Mouse (Mus musculus) thymus, adult 18-20 months (tissue): ENCODE data around the gene Atg101.
"Not testable (repeated sequence)": the region's sequence is repeated elsewhere in the genome, so short reads cannot be mapped to it uniquely, and the experiment has no call there.

Experiments
- DNase-seq, 2 experiments: peaks; one replicate each; pipeline ENCODE4 v3.0.0; 2022; ENCODE audit warnings: mixed read lengths in 2 of 2

The Atg101 gene

DNA sequence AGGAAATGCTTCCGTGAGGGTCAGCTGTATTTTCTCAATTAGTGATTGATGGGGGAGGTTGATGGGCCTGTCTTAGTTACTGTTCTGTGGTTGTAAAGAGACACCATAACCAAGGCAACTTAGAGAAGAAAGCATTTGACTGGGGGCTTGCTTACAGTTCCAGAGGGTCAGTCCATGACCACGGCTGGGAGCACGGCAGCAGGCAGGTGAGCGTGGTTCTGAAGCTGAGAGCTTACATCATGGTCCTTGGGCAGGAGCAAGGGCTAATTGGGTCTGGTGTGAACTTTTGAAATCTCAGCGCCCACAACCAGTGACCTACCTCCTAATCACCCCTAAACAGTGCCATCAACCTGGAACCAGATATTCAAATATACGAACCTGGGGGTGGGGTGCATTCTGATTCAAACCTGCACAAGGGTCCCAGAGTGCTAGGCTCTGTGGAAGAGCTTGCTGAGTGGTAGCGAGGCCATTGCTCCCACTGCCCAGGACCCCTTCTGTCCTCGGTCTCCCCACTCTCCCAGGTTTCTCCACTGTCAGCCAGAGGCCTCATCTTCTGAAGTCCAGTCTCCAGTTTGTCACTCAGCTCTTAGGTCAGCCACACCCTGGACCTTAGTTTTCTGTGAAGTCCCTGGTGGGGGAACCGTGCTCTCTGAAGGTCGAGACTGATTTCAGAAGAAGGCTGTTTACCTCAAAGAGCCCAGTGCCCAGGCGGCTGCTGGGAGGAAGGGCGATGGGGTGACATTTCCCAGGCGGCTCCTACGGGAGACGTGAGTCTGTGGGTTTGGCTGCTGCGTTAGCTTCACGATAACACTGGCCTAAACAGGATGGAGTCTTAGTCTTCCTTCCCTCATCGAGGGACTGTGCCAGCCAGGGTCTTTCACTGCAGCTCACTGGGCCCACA is 33.1 kb downstream of the Atg101 start:
- DNase-seq = no peak

DNA sequence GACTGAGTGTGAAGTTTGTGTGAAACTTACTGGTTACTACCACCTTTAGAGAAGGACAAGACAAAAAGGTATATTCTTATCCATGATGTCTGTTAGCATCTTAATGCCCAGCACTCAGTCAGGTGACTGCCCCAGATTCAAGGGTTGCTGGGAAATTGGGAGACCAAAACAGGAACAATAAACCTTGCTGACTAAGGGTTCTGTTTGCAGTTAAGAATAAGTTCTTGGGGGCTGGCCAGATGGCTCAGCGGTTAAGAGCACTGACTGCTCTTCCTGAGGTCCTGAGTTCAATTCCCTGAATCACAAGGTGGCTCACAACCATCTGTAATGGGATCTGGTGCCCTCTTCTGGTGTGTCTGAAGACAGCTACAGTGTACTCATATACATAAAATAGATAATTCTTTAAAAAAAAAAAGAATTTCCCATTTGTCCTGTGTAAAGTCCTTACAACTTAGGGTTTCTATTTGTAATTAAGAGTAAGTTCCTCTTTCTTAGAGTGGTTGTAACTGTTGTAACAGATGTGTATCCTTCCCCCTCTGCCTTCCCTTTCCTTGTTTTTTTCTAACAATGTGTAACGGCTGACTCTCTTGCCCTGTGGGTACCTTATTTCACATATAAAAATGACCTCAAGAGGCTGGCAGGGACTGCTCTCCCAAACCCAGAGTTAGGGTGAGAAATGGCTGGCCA is 33.9 kb downstream of the Atg101 start:
- no peak for DNase-seq

DNA sequence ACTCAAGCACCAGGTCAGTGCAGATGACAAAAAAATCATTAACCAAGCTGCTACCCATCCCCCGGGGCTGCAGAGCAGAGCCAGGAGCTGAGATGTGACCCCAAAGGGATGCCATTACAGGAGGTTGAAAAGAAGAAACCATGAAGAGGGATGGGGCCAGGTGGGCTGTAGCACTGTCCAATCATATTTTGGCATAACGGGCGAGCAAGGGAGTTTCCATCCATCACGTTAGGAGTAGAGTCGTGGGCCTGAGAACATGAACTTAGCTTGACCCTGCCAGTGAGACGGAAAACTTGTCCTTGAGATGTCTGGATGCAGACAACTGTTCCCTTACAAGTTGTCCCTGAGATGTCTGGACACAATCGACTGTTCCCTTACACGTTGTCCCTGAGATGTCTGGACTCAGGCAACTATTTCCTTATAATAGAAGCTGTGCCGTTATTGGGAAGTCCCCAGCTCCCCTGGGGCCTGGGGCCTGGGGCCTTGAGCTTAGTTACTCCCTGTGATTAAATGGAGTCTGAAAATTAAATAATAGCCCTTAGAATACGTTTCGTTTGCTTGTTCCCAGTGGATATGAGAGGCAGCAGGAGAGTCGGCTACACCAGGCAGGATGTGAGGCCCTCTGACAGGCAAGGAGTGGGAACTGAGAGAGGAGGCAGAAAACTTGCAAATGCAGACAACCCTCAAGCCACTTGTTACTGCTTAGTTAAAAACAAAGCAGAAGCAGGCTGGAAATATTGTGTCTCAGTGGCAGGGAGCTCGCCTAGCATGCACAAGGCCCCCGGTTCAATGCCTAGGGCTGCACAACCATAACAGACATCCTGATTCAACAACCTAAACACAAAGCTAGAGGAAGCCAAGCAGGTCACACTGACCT is 35.1 kb downstream of the Atg101 start:
- no peak for DNase-seq

DNA sequence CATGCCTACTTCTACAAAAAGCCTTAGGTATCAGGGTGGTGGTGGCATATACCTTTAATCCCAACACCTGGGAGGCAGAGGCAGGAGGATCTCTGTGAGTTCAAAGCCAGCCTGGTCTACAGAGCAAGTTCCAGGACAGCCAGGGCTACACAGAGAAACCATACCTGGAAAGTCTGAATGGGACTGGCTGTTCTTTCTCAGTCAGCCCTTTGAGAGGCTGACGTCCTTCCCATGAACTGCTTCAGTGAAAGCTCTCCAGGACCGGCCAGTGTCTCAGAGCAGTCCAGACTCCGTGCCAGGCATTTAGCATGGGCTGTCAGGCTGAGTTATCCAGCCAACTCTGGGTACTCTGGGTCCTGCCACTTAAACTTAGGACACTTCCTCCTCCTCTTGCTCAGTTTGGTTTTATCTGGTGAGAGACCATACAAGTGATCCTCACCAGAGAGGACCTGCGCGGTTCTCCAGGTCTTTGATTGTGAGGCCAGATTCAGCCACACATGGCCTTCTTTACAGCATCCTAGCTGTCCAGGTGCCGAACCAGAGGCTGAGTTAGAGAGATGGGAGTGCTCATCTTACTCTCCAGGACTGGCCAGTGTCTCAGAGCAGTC is 36.0 kb downstream of the Atg101 start:
- no peak for DNase-seq

GRCm38 (mm10) chr15:101320618-101321041 is 36.6 kb downstream of the Atg101 start:
- DNase-seq = no peak

- no peak for DNase-seq
Measured at GRCm38 (mm10) chr15:101321126-101321525, 37.1 kb downstream of the Atg101 start.

DNA sequence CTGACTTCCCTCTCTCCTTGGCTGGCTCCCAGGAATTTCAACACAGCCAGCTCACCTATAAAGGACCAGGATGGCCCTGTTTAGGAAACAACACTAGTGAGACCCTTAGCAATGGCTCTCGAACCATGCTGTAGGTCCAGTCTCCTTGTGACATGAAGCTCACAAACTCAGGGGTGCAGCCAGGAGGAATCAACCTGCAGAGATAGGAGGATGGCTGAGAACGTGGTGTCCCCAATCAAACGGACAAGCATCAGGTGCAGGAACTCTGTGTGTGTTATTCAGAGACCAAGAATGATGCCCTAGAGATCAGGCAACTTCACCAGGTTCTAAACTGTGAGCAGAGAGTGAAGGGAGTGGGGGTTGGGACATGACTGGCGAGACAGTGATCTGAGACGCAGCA is 38.0 kb downstream of the Atg101 start:
- DNase-seq = no peak

DNA sequence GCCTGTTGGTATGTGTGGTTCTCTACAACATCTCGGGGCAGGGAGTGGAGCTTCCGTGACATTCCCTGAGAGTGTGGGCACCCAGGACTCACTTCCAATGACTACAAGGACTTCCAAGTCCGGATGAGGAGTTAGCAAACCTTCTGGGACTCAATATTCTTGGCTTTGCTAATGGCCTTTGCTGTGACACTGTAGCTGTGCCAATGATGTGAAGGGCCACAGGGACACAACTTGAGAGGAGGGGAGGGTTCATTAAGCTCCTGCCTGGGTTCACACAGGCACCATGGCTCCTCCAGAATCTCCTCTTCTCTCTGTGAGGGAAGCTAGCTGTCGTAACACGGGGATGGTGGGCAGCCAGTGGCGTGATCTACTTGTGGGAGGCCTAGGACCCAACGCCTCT is 38.6 kb downstream of the Atg101 start:
- no peak for DNase-seq

GRCm38 (mm10) chr15:101323511-101323910 is 39.4 kb downstream of the Atg101 start:
- no peak for DNase-seq

DNA sequence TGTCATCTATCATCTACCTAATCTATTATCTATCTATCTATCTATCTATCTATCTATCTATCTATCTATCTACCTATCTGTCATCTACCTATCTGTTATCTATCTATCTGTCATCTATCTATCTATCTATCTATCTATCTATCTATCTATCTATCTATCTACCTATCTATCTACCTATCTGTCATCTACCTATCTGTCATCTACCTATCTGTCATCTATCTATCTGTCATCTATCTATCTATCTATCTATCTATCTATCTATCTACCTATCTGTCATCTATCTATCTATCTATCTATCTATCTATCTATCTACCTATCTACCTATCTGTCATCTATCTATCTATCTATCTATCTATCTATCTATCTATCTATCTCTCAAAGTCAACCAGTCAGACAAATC is 40.3 kb downstream of the Atg101 start:
- not testable (repeated sequence) for DNase-seq

- no peak for DNase-seq
Measured at GRCm38 (mm10) chr15:101325991-101326534, 42.0 kb downstream of the Atg101 start.

GRCm38 (mm10) chr15:101327282-101327681 is 43.2 kb downstream of the Atg101 start:
- DNase-seq = peak in 1 of 2 experiments; percentile 25

DNA sequence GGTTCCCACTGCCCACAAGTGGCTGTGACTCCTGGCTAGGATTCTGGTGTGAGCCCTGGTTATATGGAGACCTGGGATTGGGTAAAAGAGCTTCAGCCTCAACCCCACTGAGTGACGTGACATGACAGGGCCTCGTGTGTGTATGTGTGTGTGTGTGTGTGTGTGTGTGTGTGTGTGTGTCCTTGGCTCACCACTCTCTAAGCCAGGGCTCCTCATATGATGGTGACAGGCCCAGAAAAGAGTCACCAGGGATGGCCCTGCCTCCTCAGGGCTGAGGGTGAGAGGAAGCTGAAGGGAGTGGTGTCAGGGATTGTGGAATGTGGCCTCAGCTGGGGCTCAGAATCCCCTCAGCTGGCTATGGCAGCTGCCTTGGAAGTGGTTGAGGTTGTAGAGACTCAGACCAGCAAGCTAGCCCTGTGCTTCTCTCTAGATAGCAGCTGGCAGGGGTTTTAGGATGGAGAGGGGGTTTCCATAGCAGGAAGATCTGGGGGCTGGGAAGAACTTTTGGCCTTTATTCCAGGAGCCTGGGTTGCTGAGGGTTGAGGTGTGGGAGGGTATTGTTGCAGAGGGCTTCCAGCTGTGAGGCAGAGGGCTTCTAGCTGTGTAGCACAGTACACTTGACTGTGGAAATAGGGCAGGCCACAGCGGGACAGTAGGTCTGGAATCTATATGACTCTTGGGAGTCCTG is 44.9 kb downstream of the Atg101 start:
- DNase-seq = no peak

- DNase-seq = no peak
Measured at GRCm38 (mm10) chr15:101329564-101329892, 45.5 kb downstream of the Atg101 start.

DNA sequence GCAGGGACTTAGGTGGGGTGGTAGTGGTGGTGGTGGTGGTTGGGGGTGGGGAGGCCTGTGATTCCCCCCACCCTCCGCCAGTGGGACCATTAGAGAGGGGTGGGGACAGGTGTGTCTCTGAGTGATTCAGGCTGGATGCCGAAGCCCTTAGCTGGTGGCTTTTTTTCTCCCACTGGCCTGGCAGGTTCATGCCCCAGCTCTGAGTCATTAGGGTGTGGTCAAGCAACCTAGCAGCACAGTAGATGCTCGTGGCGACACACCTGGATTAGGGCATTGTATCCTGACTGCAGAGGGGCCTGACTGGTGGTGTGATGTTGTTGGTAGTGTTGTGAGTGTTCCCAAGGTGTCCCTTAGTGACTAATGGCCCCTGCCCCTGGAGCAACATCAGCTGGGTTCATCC is 47.0 kb downstream of the Atg101 start:
- DNase-seq = no peak

GRCm38 (mm10) chr15:101332370-101332769 is 48.3 kb downstream of the Atg101 start:
- no peak for DNase-seq

- no peak for DNase-seq
Measured at GRCm38 (mm10) chr15:101333165-101333564, 49.1 kb downstream of the Atg101 start.

GRCm38 (mm10) chr15:101333648-101334047 is 49.6 kb downstream of the Atg101 start:
- DNase-seq = no peak

GRCm38 (mm10) chr15:101336474-101337174 is 52.6 kb downstream of the Atg101 start:
- no peak for DNase-seq

- no peak for DNase-seq
Measured at GRCm38 (mm10) chr15:101338359-101338758, 54.3 kb downstream of the Atg101 start.

DNA sequence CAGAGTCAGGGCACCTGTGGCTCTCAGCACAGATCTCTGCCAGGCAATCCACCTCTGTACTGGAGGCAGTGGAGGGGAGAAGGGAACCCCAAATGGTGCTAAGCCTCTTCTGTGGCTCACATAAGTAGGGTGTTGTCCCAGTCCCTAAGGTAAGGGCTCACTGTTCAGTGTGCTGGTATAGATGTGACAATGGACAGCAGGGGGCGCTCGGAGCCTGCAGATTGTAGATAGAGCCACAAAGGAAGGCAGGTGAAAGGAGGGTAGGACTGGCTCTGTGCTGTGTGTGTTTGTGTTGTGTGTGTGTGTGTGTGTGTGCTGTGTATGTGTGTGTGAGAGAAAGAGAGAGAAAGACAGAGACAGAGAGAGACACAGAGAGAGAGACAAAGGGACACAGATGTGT is 55.5 kb downstream of the Atg101 start:
- peak; percentile 47 for DNase-seq
